Mouse (Mus musculus) CH12.LX (cell line): Measurements from ENCODE around the gene Ctsc.

Experiments used
- CHD2 ChIP-seq: IDR thresholded peaks from 2 replicates; pipeline ENCODE4 v1.6.1; 2011; ENCODE audit warnings: low read length, improper control_type of control experiment
- CTCF ChIP-seq, 2 experiments: IDR thresholded peaks in 1 of 2; conservative IDR thresholded peaks in 1 of 2; 2 replicates each; pipeline ENCODE4 v1.5.1; 2011 to 2012; ENCODE audit warnings: low read depth in 2 of 2, low read length in 2 of 2, improper control_type of control experiment in 1 of 2, inconsistent platforms in 1 of 2, mild to moderate bottlenecking in 1 of 2, moderate library complexity in 1 of 2
- HCFC1 ChIP-seq: IDR thresholded peaks from 2 replicates; pipeline ENCODE4 v1.6.1; 2012; ENCODE audit warnings: low read depth, mild to moderate bottlenecking, inconsistent platforms, low read length, improper control_type of control experiment
- MAX ChIP-seq: IDR thresholded peaks from 2 replicates; pipeline ENCODE4 v1.6.1; 2011; ENCODE audit warnings: low read length, improper control_type of control experiment
- MAZ ChIP-seq: IDR thresholded peaks from 2 replicates; pipeline ENCODE4 v1.6.1; 2012; ENCODE audit warnings: low read depth, mild to moderate bottlenecking, inconsistent platforms, low read length, improper control_type of control experiment, moderate library complexity
- MEF2A ChIP-seq: IDR thresholded peaks from 2 replicates; pipeline ENCODE4 v1.6.1; 2014; ENCODE audit warnings: low read depth, mild to moderate bottlenecking, inconsistent platforms, low read length, improper control_type of control experiment, borderline replicate concordance
- NRF1 ChIP-seq: IDR thresholded peaks from 2 replicates; pipeline ENCODE4 v1.6.1; 2014; ENCODE audit warnings: low read depth, mild to moderate bottlenecking, inconsistent platforms, low read length, improper control_type of control experiment, moderate library complexity
- POLR2A ChIP-seq: IDR thresholded peaks from 2 replicates; pipeline ENCODE4 v1.6.1; 2011; ENCODE audit warnings: low read depth, mild to moderate bottlenecking, improper control_type of control experiment, low read length
- POLR2AphosphoS2 ChIP-seq: IDR thresholded peaks from 2 replicates; pipeline ENCODE4 v1.6.1; 2011; ENCODE audit warnings: low read depth, low read length, improper control_type of control experiment
- RCOR1 ChIP-seq: conservative IDR thresholded peaks from 2 replicates; pipeline ENCODE4 v1.6.1; 2012; ENCODE audit warnings: low read depth, mild to moderate bottlenecking, inconsistent platforms, low read length, improper control_type of control experiment
- TBP ChIP-seq: conservative IDR thresholded peaks from 2 replicates; pipeline ENCODE4 v1.6.1; 2011; ENCODE audit warnings: low read depth, low read length, improper control_type of control experiment
- TCF12 ChIP-seq: IDR thresholded peaks from 2 replicates; pipeline ENCODE4 v1.6.1; 2014; ENCODE audit warnings: low read depth, mild to moderate bottlenecking, inconsistent platforms, low read length, improper control_type of control experiment
- USF1 ChIP-seq: IDR thresholded peaks from 2 replicates; pipeline ENCODE4 v1.6.1; 2014; ENCODE audit warnings: low read depth, mild to moderate bottlenecking, inconsistent platforms, low read length, improper control_type of control experiment

- TF ChIP-seq NRF1 (no peak), CTCF (conservative IDR thresholded peaks at IDR 0.05 in 1 of 2, IDR thresholded peaks at IDR 0.05 in 1 of 2; ENCODE audit: low read depth in 2 of 2, low read length in 2 of 2) (no peak), HCFC1 (no peak), USF1 (no peak), POLR2A (no peak), POLR2AphosphoS2 (no peak), TBP (no peak), TCF12 (no peak), CHD2 (no peak), RCOR1 (no peak), MEF2A (no peak), MAX (no peak), MAZ (no peak)
These were observed 80.4 kb downstream of the Ctsc start for GRCm38 (mm10) chr7:88358042-88358878.
